Mouse (Mus musculus) macrophage (primary cell): ENCODE measurements around the gene Gm14190. TPM values are rescaled to one million over a fixed set of nuclear protein-coding genes. Genes with fewer than 3 reads are reported as not detected.
"Not testable (repeated sequence)": the region's sequence is repeated elsewhere in the genome, so short reads cannot be mapped to it uniquely, and the experiment has no call there.

Source experiments
- H3K27ac ChIP-seq: fragments of 350-480 bp; formaldehyde crosslinking; 2 replicates; pipeline ENCODE4 v1.9.0; 2021
- H3K36me3 ChIP-seq: fragments of 350-480 bp; formaldehyde crosslinking; 2 replicates; pipeline ENCODE4 v1.9.0; 2021; ENCODE audit errors: inconsistent target
- H3K4me3 ChIP-seq: fragments of 350-480 bp; formaldehyde crosslinking; 2 replicates; pipeline ENCODE4 v1.9.0; 2021; ENCODE audit errors: inconsistent target
- H3K79me2 ChIP-seq: fragments of 350-480 bp; formaldehyde crosslinking; 2 replicates; pipeline ENCODE4 v1.9.0; 2021; ENCODE audit errors: inconsistent target
- WGBS: methylation state at CpG from one replicate; pipeline ENCODE4 v1.1.7; 2026; ENCODE audit warnings: inconsistent platforms; ENCODE audit not compliant: missing documents; 5-methylcytosine and 5-hydroxymethylcytosine counted together
- polyA plus RNA-seq: library from polyadenylated mRNA; stranded (reverse); fragments of 250-400 nt; gene quantifications from 3 replicates; pipeline ENCODE4 v1.2.4, GENCODE M21; 2018; ENCODE audit warnings: inconsistent platforms
- total RNA-seq, 78 experiments: library from RNA; depleted of rRNA; stranded (reverse); fragments of 250-400 nt; gene quantifications; 1 replicate in 9 of 78; 2 replicates in 24 of 78; 3 replicates in 43 of 78; 4 replicates in 2 of 78; pipeline ENCODE4 v1.2.4; 2018; ENCODE audit warnings: inconsistent platforms in 56 of 78

Gm14190 gene
- total RNA-seq (2018; cell fraction: chromatin; rRNA removed): not detected
- not detected for total RNA-seq (2018; cell fraction: cytosol; rRNA removed)
- not detected for total RNA-seq (2018; cell fraction: nucleus; rRNA removed)
- polyA plus RNA-seq: not detected in 3 replicates

DNA sequence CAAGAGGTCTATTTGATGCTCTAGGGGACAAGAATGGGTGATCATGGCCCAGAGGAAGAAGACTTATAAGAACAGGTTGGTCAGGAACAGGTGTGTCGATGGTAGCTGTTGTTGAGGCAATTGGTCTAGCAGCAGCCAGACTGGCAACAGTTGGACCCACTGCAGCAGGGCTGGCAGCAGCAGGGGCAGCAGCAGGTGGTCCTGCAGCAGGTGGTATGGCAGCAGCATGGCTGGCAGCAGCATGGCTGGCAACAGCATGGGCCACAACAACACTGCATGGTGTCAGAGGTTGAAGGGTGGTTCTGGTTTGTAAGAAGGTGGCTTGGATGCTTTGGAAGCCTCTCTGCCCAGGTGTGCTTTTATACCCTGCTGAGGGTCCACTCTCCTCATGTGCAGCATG is at the start of gene Gm14190:
Gm14190 (minus strand) TSS at position 278 of the 400 bp plus-strand sequence.
- Histone ChIP-seq H3K4me3 (no peak within 1 kb of the TSS), H3K79me2 (no peaks in the 10 kb centered on the region), H3K36me3 (no peaks in the 10 kb centered on the region), H3K27ac (no peak within 1 kb of the TSS)
- WGBS: 94% methylated on average over 1 of the region's 1 CpGs

DNA sequence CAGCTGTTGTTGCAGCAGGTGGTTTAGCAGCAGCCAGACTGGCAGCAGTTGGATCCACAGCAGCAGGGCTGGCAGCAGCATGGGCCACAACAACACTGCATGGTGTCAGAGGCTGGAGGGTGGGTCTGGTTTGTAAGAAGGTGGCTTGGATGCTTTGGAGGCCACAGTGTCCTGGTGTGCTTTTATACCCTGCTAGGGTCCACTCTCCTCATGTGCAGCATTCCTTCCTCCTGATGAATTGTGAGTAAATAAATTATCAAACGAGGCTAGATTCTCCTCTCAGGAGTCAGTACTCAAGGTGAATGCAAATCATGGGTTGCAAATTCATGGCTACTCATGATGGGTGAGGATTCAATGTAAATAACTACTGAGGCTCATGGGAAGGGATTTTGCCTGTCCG is 43.6 kb upstream of the Gm14190 start, which contains the start of gene Gm14180:
Gm14180 (minus strand) TSS at position 101 of the 400 bp plus-strand sequence.
- Histone ChIP-seq H3K4me3 (no peak within 1 kb of the TSS), H3K79me2 (no peaks in the 10 kb centered on the region), H3K36me3 (no peaks in the 10 kb centered on the region), H3K27ac (no peak within 1 kb of the TSS)
- 66% methylated on average over 2 of the region's 2 CpGs for WGBS

- 81% methylated on average over 2 of the region's 2 CpGs for WGBS
- Histone ChIP-seq H3K4me3 (no peak overlapping the region), H3K36me3 (no peaks in the 10 kb centered on the region), H3K27ac (no peak overlapping the region), H3K79me2 (no peaks in the 10 kb centered on the region)
Observed at GRCm38 (mm10) chr11:99724061-99724460, 33.5 kb upstream of the Gm14190 start.

DNA sequence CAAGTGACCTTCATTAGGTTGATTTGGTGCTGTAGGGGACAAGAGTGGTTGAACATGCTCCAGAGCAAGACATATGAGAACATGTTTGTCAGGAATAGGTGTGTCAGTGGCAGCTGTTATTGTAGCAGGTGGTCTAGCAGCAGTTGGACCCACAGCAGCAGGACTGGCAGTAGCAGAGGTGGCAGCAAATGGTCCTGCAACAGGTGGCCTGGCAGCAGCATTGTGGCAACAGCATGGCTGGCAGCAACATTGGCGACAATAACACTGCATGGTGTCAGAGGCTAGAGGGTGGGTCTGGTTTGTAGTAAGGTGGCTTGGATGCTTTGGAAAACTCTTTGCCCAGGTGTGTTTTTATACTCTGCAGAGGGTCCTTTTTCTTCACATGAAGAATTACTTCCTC is 28.2 kb upstream of the Gm14190 start:
- H3K79me2 ChIP-seq: no peaks in the 10 kb centered on the region
- H3K4me3 ChIP-seq: no peak overlapping the region
- 80% methylated on average over 1 of the region's 1 CpGs for WGBS
- H3K27ac ChIP-seq: no peak overlapping the region
- H3K36me3 ChIP-seq: no peaks in the 10 kb centered on the region

- H3K79me2 ChIP-seq, H3K4me3 ChIP-seq, H3K36me3 ChIP-seq, H3K27ac ChIP-seq: not testable (repeated sequence)
- 91% methylated on average over 1 of the region's 1 CpGs for WGBS
Observed at GRCm38 (mm10) chr11:99685235-99685634, 5.3 kb downstream of the Gm14190 start.

GRCm38 (mm10) chr11:99683481-99683880 is 7.1 kb downstream of the Gm14190 start:
- Histone ChIP-seq H3K79me2 (no peaks in the 10 kb centered on the region), H3K36me3 (no peaks in the 10 kb centered on the region), H3K27ac (no peak overlapping the region), H3K4me3 (no peak overlapping the region)
- 100% methylated on average over 2 of the region's 2 CpGs for WGBS

DNA sequence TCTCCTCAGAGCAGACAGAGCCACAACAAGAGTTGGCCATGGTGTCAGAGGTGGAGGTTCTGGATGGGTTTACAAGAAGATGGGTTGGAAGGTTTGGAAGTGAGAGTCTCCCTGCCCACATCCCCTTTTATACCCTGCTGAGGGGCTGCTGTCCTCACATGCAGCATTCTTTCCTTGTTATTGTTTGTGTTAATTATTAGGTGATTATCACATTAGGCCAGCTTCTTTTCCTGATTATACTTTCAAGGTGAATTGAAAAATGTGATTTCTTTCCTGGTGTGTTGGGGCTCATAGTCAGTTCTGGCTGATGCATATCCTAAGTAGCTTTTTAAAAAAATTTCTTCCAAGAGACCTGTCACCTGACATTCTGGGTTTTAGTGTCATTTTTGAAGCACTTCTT is 24.7 kb downstream of the Gm14190 start, which contains the start of gene Krtap4-6:
Krtap4-6 (minus strand) TSS at position 101 of the 400 bp plus-strand sequence.
- Histone ChIP-seq H3K4me3 (no peak within 1 kb of the TSS), H3K36me3 (no peaks in the 10 kb centered on the region), H3K79me2 (no peaks in the 10 kb centered on the region), H3K27ac (no peak within 1 kb of the TSS)

DNA sequence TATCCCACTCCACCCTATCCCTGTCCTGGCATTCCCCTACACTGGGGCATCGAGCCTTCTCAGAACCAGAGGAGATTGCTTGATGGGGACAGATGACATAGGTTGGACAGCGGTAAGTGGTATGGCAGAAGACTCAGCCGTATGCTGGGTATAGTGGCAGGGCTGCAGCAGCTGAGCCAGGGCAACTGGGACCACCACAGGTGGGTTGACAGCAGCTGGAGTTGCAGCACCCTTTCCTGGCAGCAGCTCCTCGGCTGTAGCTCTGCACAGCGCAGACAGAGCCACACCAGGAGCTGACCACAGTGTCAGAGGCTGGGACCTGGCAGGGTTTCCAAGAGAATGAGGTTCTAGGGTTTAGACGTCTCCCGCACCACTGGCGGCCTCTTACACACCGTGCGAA is 27.7 kb downstream of the Gm14190 start:
- Histone ChIP-seq H3K27ac (no peak overlapping the region), H3K36me3 (no peaks in the 10 kb centered on the region), H3K4me3 (no peak overlapping the region), H3K79me2 (no peaks in the 10 kb centered on the region)
- WGBS: 78% methylated on average over 10 of the region's 10 CpGs

DNA sequence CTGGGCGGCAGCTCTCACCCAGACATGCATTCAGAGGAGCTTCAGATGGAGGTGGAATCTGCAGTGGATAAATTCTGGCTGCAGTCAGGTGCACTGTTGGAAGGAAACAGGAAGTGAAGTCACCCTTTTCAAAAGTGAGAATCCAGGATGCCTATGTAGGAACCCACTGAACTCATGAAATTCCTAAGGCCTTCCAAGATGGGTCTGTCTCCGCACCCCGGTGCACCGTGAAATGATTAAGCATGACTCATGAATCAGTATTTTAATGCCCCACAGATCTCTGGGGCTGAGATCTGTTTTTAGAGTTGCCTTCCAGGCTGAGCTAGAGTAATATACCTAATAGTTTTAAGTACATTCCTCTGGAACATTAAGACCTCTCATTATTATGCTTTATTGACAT is 31.3 kb downstream of the Gm14190 start:
- no peak overlapping the region for H3K4me3 ChIP-seq
- 98% methylated on average over 4 of the region's 4 CpGs for WGBS
- H3K79me2 ChIP-seq: no peaks in the 10 kb centered on the region

GRCm38 (mm10) chr11:99658467-99659010 is 32.0 kb downstream of the Gm14190 start, which contains the start of gene Gm11563:
Gene Gm11563 (minus strand): TSS chr11:99658960.
- not testable (repeated sequence) for H3K27ac ChIP-seq, H3K79me2 ChIP-seq, H3K4me3 ChIP-seq, H3K36me3 ChIP-seq
- 48% methylated on average over 9 of the region's 10 CpGs for WGBS

More for the DNA sequence above, 31.3 kb downstream of the Gm14190 start:
- Histone ChIP-seq H3K36me3 (no peaks in the 10 kb centered on the region), H3K27ac (no peak overlapping the region)

GRCm38 (mm10) chr11:99657051-99657450 is 33.5 kb downstream of the Gm14190 start:
- WGBS: 63% methylated on average over 4 of the region's 5 CpGs
- H3K4me3 ChIP-seq: no peak overlapping the region

GRCm38 (mm10) chr11:99650136-99650535 is 40.4 kb downstream of the Gm14190 start, which contains the start of gene Gm11555:
Gene Gm11555 (minus strand): TSS chr11:99650236.
- no peak within 1 kb of the TSS for H3K4me3 ChIP-seq

More at GRCm38 (mm10) chr11:99657051-99657450, 33.5 kb downstream of the Gm14190 start:
- no peaks in the 10 kb centered on the region for H3K36me3 ChIP-seq
- no peak overlapping the region for H3K27ac ChIP-seq
- no peaks in the 10 kb centered on the region for H3K79me2 ChIP-seq

GRCm38 (mm10) chr11:99646444-99646843 is 44.1 kb downstream of the Gm14190 start:
- WGBS: 91% methylated on average over 15 of the region's 15 CpGs
- H3K79me2 ChIP-seq: no peaks in the 10 kb centered on the region
- H3K4me3 ChIP-seq: no peak overlapping the region
- no peak overlapping the region for H3K27ac ChIP-seq
- H3K36me3 ChIP-seq: no peaks in the 10 kb centered on the region

More at GRCm38 (mm10) chr11:99650136-99650535, 40.4 kb downstream of the Gm14190 start, which contains the start of gene Gm11555:
- 96% methylated on average over 2 of the region's 2 CpGs for WGBS
- H3K27ac ChIP-seq: no peak within 1 kb of the TSS
- no peaks in the 10 kb centered on the region for H3K79me2 ChIP-seq
- no peaks in the 10 kb centered on the region for H3K36me3 ChIP-seq

- 79% methylated on average over 3 of the region's 3 CpGs for WGBS
- H3K36me3 ChIP-seq: no peaks in the 10 kb centered on the region
- H3K27ac ChIP-seq: no peak overlapping the region
- no peaks in the 10 kb centered on the region for H3K79me2 ChIP-seq
- H3K4me3 ChIP-seq: no peak overlapping the region
Observed at GRCm38 (mm10) chr11:99644351-99644750, 46.2 kb downstream of the Gm14190 start.

- not testable (repeated sequence) for H3K4me3 ChIP-seq, H3K27ac ChIP-seq, H3K79me2 ChIP-seq, H3K36me3 ChIP-seq
- WGBS: 83% methylated on average over 9 of the region's 9 CpGs
Observed at GRCm38 (mm10) chr11:99643635-99644139, 46.9 kb downstream of the Gm14190 start, which contains the start of gene Krtap4-7. Gene Krtap4-7 (minus strand): TSS chr11:99644089.
